Mouse (Mus musculus) fibroblast of lung, adult 2 months (primary cell): ENCODE measurements around the gene Vmn1r58.
"Not testable (repeated sequence)": the region's sequence is repeated elsewhere in the genome, so short reads cannot be mapped to it uniquely, and the experiment has no call there.

Experiments used
- DNase-seq: peaks from one replicate; pipeline ENCODE4 v3.0.0-alpha.2; 2011; ENCODE audit warnings: low read depth

Gene Vmn1r58

DNA sequence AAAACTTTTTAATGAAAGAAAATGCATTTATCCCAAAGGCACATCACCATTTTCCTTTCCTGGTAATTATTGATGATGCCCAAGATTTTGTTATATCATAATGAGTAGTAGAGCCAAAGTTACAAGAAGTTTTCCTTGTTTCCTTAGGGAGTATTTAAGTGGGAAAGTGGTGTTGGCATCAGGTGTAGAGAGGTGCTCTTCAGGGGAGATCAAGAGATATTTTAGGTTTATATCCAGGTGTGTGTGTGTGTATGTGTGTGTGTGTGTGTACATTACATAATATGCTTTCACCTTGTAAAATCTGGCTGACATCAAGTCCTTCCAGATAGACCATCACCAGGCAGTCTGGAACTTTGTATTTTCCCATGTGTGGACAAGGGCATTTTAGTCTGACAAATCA is at the start of gene Vmn1r58:
Gene Vmn1r58, minus strand, starts transcription at position 101 of the 400 bp plus-strand sequence.
- not testable (repeated sequence) for DNase-seq

DNA sequence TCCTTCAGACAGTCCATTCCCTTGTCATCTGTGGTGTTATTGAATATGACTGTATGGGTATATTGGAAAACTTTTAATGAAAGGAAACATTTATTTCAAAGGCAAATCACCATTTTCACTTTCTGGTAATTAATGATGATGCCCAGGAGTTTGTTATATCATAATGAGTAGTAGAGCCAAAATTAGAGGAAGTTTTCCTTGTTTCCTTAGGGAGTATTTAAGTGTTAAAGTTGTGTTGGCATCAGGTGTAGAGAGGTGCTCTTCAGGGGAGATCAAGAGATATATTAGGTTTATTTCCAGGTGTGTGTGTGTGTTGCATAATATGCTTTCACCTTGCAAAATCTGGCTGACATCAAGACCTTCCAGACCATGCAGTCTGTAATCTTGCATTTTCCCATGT is 43.5 kb upstream of the Vmn1r58 start, which contains the start of gene Vmn1r59:
Gene Vmn1r59, minus strand, starts transcription at position 101 of the 400 bp plus-strand sequence.
- DNase-seq: no peak

DNA sequence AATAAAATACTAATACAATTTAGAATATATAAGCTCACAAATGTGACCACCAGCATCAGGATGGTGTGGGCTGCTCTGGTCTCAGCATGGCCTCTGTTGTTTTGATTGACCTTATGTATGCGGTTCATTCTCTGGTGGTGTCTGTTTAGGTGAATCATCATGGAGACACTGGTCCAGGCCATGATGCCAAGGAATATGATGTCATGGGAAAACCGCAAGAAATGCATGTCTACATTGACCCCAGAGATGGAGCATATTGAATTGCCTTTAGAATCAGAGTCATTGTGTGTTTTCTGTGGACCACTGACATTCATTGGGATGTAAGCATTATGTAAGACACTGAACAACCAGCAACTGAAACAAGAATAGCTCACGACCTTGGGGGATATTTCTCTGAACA is 40.8 kb upstream of the Vmn1r58 start:
- not testable (repeated sequence) for DNase-seq

- no peak for DNase-seq
These were observed 35.4 kb upstream of the Vmn1r58 start for GRCm38 (mm10) chr7:5448627-5449026.

- no peak for DNase-seq
These were observed 7.0 kb downstream of the Vmn1r58 start for GRCm38 (mm10) chr7:5406201-5406600.

DNA sequence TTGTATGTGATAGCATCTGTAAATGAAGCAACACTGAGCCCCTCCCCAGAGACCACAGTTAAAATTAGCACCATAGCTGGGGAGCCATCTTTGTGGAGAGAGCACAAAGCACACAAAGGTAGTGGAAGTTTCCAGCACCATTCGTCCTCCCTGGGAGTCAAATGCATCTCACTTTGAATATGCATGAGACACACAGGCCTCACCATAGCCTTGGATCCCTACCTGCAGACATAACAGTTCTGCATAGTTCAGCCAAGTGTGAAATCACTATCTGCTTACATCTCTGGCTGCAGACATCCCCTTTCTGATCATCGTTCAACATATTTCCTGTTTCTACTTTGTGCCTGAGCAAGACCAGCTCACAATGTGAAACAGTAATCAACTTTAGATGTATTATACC is 46.5 kb downstream of the Vmn1r58 start:
- no peak for DNase-seq

DNA sequence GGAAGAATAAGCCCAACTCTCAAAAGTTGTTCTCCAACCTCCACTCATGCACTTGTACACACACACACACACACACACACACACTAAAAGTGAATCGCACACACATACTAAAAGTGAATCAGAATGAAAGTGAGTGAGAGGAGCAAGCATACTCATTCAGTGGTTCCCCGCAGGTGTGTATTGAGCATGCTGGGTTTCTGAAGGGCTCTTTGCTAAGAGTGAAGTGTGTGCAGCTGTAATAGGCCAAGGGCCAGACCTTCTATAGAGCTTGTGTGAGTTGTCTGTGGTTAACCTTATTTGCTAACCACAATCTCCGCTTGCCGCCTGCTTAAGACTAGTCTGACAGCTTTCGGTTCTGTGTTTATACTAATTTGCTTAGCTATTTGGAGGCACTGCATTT is 49.6 kb downstream of the Vmn1r58 start:
- no peak for DNase-seq
